Mouse (Mus musculus) megakaryocyte-erythroid progenitor cell, adult 5-6 weeks (primary cell): ENCODE data around the gene Zscan4c. TPM values are rescaled to one million over a fixed set of nuclear protein-coding genes. Genes with fewer than 3 reads are reported as not detected.
"Not testable (repeated sequence)": the region's sequence is repeated elsewhere in the genome, so short reads cannot be mapped to it uniquely, and the experiment has no call there.

ENCODE experiments used
- ATAC-seq: replicated peaks from 2 replicates; pipeline ENCODE4 v1.8.0; 2016; ENCODE audit warnings: mild to moderate bottlenecking, inconsistent platforms; ENCODE audit not compliant: severe bottlenecking, poor library complexity, low FRiP score, low TSS enrichment
- total RNA-seq, 2 experiments: library from RNA; stranded (forward) in 1 of 2; stranded (reverse) in 1 of 2; fragments of 200-1000, 215-1000 nt in 1 of 2; fragments of >200 nt in 1 of 2; fragmentation: Nextera tagmentation in 1 of 2; gene quantifications; 2 replicates each; pipeline ENCODE4 v1.2.3; 2014 to 2017

Gene Zscan4c
- total RNA-seq (2014; fragmentation: Nextera tagmentation), result not detected in 2 replicates
- total RNA-seq (2017), result not detected in 2 replicates

GRCm38 (mm10) chr7:11005445-11005844, at the start of gene Zscan4c:
TSS of gene Zscan4c (plus strand) at chr7:11005745.
- ATAC-seq, result not testable (repeated sequence)

Other genes with a start within 250 kb of the Zscan4c start
- gene Zscan4b, start 100.7 kb upstream of the Zscan4c start, total RNA-seq (2014; fragmentation: Nextera tagmentation), result not detected in 2 replicates
- gene Zscan4b, start 100.7 kb upstream of the Zscan4c start, total RNA-seq (2017), result not detected in 2 replicates
- gene Zscan4-ps1, start 63.9 kb downstream of the Zscan4c start, total RNA-seq (2014; fragmentation: Nextera tagmentation), result not detected in 2 replicates
- not detected in 2 replicates for gene Zscan4-ps1, start 63.9 kb downstream of the Zscan4c start, total RNA-seq (2017)
- gene Zscan4d, start 160.4 kb downstream of the Zscan4c start, total RNA-seq (2014; fragmentation: Nextera tagmentation), result not detected in 2 replicates
- gene Zscan4d, start 160.4 kb downstream of the Zscan4c start, total RNA-seq (2017), result not detected in 2 replicates